Mouse (Mus musculus): ENCODE measurements around the gene Hacd3. TPM values are rescaled to one million over a fixed set of nuclear protein-coding genes. Genes with fewer than 3 reads are reported as not detected.
"Not testable (repeated sequence)": the region's sequence is repeated elsewhere in the genome, so short reads cannot be mapped to it uniquely, and the experiment has no call there.

The Hacd3 gene
- polyA plus RNA-seq, 1 experiment from 2014 or later: 66.5 TPM

- no peak for DNase-seq (ENCODE audit: low spot score)
- H3K27ac ChIP-seq (ENCODE audit: low read depth): no peak overlapping the region
- 78% methylated on average over 8 of the region's 8 CpGs for WGBS
Observed at GRCm38 (mm10) chr9:65010632-65011031, 10.9 kb downstream of the Hacd3 start.

DNA sequence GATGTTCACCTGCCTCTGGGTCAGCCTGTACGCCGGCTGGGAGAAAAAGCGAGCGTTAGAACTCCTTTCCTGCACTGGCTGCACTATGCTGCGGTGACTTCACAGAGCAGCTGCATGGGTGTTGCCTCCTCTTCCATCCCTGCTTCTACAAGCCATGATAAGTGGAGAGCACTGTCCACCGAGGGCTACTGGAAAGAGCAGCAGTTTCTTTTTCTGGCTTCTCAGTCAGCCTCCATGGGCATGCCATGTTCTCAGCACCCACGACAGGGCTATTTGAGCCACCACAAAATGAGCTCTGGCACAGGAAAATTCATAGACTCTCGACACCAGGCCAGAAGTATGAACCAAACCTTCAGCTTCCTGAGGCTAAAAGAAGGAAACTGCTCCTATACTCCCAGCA lies 15.8 kb downstream of the Hacd3 start:
- DNase-seq (ENCODE audit: low spot score) (no peak), ATAC-seq (replicated peaks; ENCODE audit: low FRiP score, low TSS enrichment, low read depth) (no peak)
- Histone ChIP-seq H3K4me3 (ENCODE audit: low read depth, low read length) (no peak overlapping the region), H3K36me3 (ENCODE audit: control insufficient read depth, insufficient read depth, low read length) (peaks cover 48% of the 10 kb centered on the region), H3K9ac (ENCODE audit: low read length) (no peak overlapping the region), H3K9me3 (ENCODE audit: control insufficient read depth, low read length) (no peaks in the 10 kb centered on the region), H3K4me2 (ENCODE audit: low read length) (no peak overlapping the region), H3K4me1 (replicated peaks; ENCODE audit: control insufficient read depth, insufficient read depth, low read length) (no peaks in the 10 kb centered on the region), H3K27ac (ENCODE audit: low read depth) (no peak overlapping the region), H3K27me3 (replicated peaks; ENCODE audit: control insufficient read depth, insufficient read depth, low read length) (no peaks in the 10 kb centered on the region)
- 97% methylated on average over 8 of the region's 8 CpGs for WGBS

More at GRCm38 (mm10) chr9:65010632-65011031, 10.9 kb downstream of the Hacd3 start:
- H3K4me3 ChIP-seq (ENCODE audit: low read depth, low read length): no peak overlapping the region
- H3K4me2 ChIP-seq (ENCODE audit: low read length): no peak overlapping the region
- H3K9me3 ChIP-seq (ENCODE audit: control insufficient read depth, low read length): no peaks in the 10 kb centered on the region
- no peak for ATAC-seq (replicated peaks; ENCODE audit: low FRiP score, low TSS enrichment, low read depth)
- peaks cover 14% of the 10 kb centered on the region for H3K36me3 ChIP-seq (ENCODE audit: control insufficient read depth, insufficient read depth, low read length)
- H3K27me3 ChIP-seq (replicated peaks; ENCODE audit: control insufficient read depth, insufficient read depth, low read length): no peaks in the 10 kb centered on the region
- H3K9ac ChIP-seq (ENCODE audit: low read length): no peak overlapping the region
- H3K4me1 ChIP-seq (replicated peaks; ENCODE audit: control insufficient read depth, insufficient read depth, low read length): no peaks in the 10 kb centered on the region

- no peaks in the 10 kb centered on the region for H3K4me1 ChIP-seq (replicated peaks; ENCODE audit: control insufficient read depth, insufficient read depth, low read length)
- ATAC-seq (replicated peaks; ENCODE audit: low FRiP score, low TSS enrichment, low read depth): no peak
- H3K9me3 ChIP-seq (ENCODE audit: control insufficient read depth, low read length): no peaks in the 10 kb centered on the region
- H3K4me2 ChIP-seq (ENCODE audit: low read length): no peak overlapping the region
- no peak overlapping the region for H3K9ac ChIP-seq (ENCODE audit: low read length)
- no peak overlapping the region for H3K27ac ChIP-seq (ENCODE audit: low read depth)
- peaks cover 71% of the 10 kb centered on the region for H3K36me3 ChIP-seq (ENCODE audit: control insufficient read depth, insufficient read depth, low read length)
- no peak overlapping the region for H3K4me3 ChIP-seq (ENCODE audit: low read depth, low read length)
- no peaks in the 10 kb centered on the region for H3K27me3 ChIP-seq (replicated peaks; ENCODE audit: control insufficient read depth, insufficient read depth, low read length)
- 75% methylated on average over 4 of the region's 4 CpGs for WGBS
- no peak for DNase-seq (ENCODE audit: low spot score)
Observed at GRCm38 (mm10) chr9:65001481-65001880, 20.0 kb downstream of the Hacd3 start.

DNA sequence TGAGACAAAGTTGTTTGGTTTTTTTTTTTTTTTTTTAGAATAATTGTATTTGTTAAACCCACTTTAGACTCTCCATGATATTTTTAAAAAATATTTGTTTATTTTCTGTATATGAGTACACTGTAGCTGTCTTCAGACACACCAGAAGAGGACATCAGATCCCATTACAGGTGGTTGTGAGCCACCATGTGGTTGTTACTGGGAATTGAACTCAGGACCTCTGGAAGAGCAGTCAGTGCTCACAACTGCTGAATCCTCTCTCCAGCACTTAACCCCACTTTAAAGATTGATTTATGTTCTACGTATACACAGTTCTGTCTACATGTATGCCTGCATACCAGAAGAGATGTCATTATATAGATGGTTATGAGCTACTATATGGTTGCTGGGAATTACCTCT lies 26.0 kb downstream of the Hacd3 start:
- not testable (repeated sequence) for H3K9me3 ChIP-seq (ENCODE audit: control insufficient read depth, low read length); ATAC-seq (replicated peaks; ENCODE audit: low FRiP score, low TSS enrichment, low read depth); H3K4me2 ChIP-seq (ENCODE audit: low read length); H3K4me1 ChIP-seq (replicated peaks; ENCODE audit: control insufficient read depth, insufficient read depth, low read length); DNase-seq (ENCODE audit: low spot score); H3K9ac ChIP-seq (ENCODE audit: low read length); H3K27me3 ChIP-seq (replicated peaks; ENCODE audit: control insufficient read depth, insufficient read depth, low read length); H3K27ac ChIP-seq (ENCODE audit: low read depth); H3K4me3 ChIP-seq (ENCODE audit: low read depth, low read length)
- 92% methylated on average over 1 of the region's 1 CpGs for WGBS
- peaks cover 55% of the 10 kb centered on the region for H3K36me3 ChIP-seq (ENCODE audit: control insufficient read depth, insufficient read depth, low read length)

DNA sequence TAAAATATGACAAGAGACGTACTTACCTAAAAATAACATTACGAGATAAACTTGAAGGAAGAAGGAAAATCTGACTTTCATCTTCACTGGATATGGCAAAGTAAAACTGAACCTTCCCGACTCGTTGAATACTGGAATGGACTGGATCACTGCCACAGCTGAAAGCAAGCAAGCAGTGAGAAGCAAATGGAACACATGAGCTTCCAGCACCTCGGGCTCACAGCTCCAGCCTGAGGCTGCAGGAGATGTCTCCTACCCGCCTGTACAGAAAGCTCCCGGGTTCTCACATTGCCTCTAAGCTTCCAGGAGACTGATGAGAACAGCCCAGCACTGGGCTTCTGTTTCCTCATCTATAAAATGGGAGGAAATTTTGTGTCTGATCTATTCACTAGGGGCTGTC lies 31.2 kb downstream of the Hacd3 start:
- H3K4me2 ChIP-seq (ENCODE audit: low read length): no peak overlapping the region
- WGBS: 84% methylated on average over 7 of the region's 7 CpGs
- ATAC-seq (replicated peaks; ENCODE audit: low FRiP score, low TSS enrichment, low read depth): no peak
- no peak overlapping the region for H3K27ac ChIP-seq (ENCODE audit: low read depth)
- H3K27me3 ChIP-seq (replicated peaks; ENCODE audit: control insufficient read depth, insufficient read depth, low read length): no peaks in the 10 kb centered on the region
- DNase-seq (ENCODE audit: low spot score): no peak
- no peak overlapping the region for H3K9ac ChIP-seq (ENCODE audit: low read length)
- H3K4me1 ChIP-seq (replicated peaks; ENCODE audit: control insufficient read depth, insufficient read depth, low read length): no peaks in the 10 kb centered on the region
- no peaks in the 10 kb centered on the region for H3K9me3 ChIP-seq (ENCODE audit: control insufficient read depth, low read length)
- no peak overlapping the region for H3K4me3 ChIP-seq (ENCODE audit: low read depth, low read length)
- peaks cover 69% of the 10 kb centered on the region for H3K36me3 ChIP-seq (ENCODE audit: control insufficient read depth, insufficient read depth, low read length)

DNA sequence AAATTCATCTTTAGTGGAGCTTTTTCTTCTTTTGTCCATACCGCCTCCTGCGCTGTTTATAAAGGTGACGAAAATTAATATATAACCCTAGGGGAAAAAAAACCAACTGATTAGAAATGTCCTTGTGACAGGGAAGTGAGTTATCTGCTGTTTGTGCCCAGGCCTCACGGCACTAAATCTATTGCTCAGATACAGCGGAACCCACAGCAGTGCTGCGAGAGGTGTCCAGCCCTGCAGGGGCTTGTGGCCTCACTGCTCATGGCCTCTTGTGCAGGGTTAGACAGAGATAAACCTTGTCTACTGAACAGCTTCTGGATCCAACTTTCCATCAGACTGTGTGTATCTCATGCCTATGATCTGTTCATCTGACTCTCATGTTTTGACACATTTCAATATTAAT lies 33.0 kb downstream of the Hacd3 start:
- Histone ChIP-seq H3K4me1 (replicated peaks; ENCODE audit: control insufficient read depth, insufficient read depth, low read length) (no peaks in the 10 kb centered on the region), H3K27ac (ENCODE audit: low read depth) (no peak overlapping the region), H3K4me3 (ENCODE audit: low read depth, low read length) (no peak overlapping the region), H3K4me2 (ENCODE audit: low read length) (no peak overlapping the region), H3K36me3 (ENCODE audit: control insufficient read depth, insufficient read depth, low read length) (peaks cover 83% of the 10 kb centered on the region), H3K9ac (ENCODE audit: low read length) (no peak overlapping the region), H3K27me3 (replicated peaks; ENCODE audit: control insufficient read depth, insufficient read depth, low read length) (no peaks in the 10 kb centered on the region), H3K9me3 (ENCODE audit: control insufficient read depth, low read length) (no peaks in the 10 kb centered on the region)
- 77% methylated on average over 6 of the region's 6 CpGs for WGBS
- ATAC-seq (replicated peaks; ENCODE audit: low FRiP score, low TSS enrichment, low read depth) (no peak), DNase-seq (ENCODE audit: low spot score) (no peak)

- no peak for DNase-seq (ENCODE audit: low spot score)
- Histone ChIP-seq H3K9me3 (ENCODE audit: control insufficient read depth, low read length) (no peaks in the 10 kb centered on the region), H3K4me3 (ENCODE audit: low read depth, low read length) (no peak overlapping the region), H3K9ac (ENCODE audit: low read length) (no peak overlapping the region), H3K27ac (ENCODE audit: low read depth) (no peak overlapping the region), H3K27me3 (replicated peaks; ENCODE audit: control insufficient read depth, insufficient read depth, low read length) (no peaks in the 10 kb centered on the region), H3K4me1 (replicated peaks; ENCODE audit: control insufficient read depth, insufficient read depth, low read length) (no peaks in the 10 kb centered on the region), H3K36me3 (ENCODE audit: control insufficient read depth, insufficient read depth, low read length) (peaks cover 80% of the 10 kb centered on the region), H3K4me2 (ENCODE audit: low read length) (no peak overlapping the region)
- no peak for ATAC-seq (replicated peaks; ENCODE audit: low FRiP score, low TSS enrichment, low read depth)
- WGBS: 95% methylated on average over 2 of the region's 2 CpGs
Observed at GRCm38 (mm10) chr9:64987651-64988050, 33.8 kb downstream of the Hacd3 start.

DNA sequence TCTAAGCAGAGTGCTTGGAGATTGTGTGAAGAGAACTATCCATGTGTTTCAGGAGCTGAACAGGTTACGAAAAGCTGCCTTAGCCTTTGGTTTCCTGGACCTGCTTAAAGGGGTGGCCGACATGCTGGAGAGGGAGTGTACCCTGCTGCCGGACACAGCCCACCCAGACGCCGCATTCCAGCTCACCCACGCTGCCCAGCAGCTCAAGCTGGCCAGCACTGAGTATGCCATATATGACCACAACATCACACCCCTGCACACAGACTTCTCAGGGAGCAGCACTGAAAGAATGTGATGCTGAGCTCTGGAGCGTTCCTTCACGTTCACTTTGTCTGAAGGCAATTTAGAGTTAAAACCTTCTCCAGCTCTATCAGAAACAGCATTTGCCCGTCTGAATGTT lies 35.7 kb downstream of the Hacd3 start:
- Histone ChIP-seq H3K4me1 (replicated peaks; ENCODE audit: control insufficient read depth, insufficient read depth, low read length) (no peaks in the 10 kb centered on the region), H3K36me3 (ENCODE audit: control insufficient read depth, insufficient read depth, low read length) (peaks cover 95% of the 10 kb centered on the region), H3K4me2 (ENCODE audit: low read length) (no peak overlapping the region), H3K9me3 (ENCODE audit: control insufficient read depth, low read length) (no peaks in the 10 kb centered on the region), H3K4me3 (ENCODE audit: low read depth, low read length) (no peak overlapping the region), H3K27ac (ENCODE audit: low read depth) (no peak overlapping the region), H3K9ac (ENCODE audit: low read length) (no peak overlapping the region), H3K27me3 (replicated peaks; ENCODE audit: control insufficient read depth, insufficient read depth, low read length) (no peaks in the 10 kb centered on the region)
- DNase-seq (ENCODE audit: low spot score): no peak
- ATAC-seq (replicated peaks; ENCODE audit: low FRiP score, low TSS enrichment, low read depth): no peak
- WGBS: 84% methylated on average over 9 of the region's 9 CpGs

- no peaks in the 10 kb centered on the region for H3K4me1 ChIP-seq (replicated peaks; ENCODE audit: control insufficient read depth, insufficient read depth, low read length)
- no peak overlapping the region for H3K4me2 ChIP-seq (ENCODE audit: low read length)
- no peaks in the 10 kb centered on the region for H3K27me3 ChIP-seq (replicated peaks; ENCODE audit: control insufficient read depth, insufficient read depth, low read length)
- H3K36me3 ChIP-seq (ENCODE audit: control insufficient read depth, insufficient read depth, low read length): peaks cover 94% of the 10 kb centered on the region
- ATAC-seq (replicated peaks; ENCODE audit: low FRiP score, low TSS enrichment, low read depth): no peak
- H3K9ac ChIP-seq (ENCODE audit: low read length): no peak overlapping the region
- DNase-seq (ENCODE audit: low spot score): no peak
- H3K27ac ChIP-seq (ENCODE audit: low read depth): no peak overlapping the region
- H3K4me3 ChIP-seq (ENCODE audit: low read depth, low read length): no peak overlapping the region
- WGBS: 71% methylated on average over 8 of the region's 8 CpGs
- no peaks in the 10 kb centered on the region for H3K9me3 ChIP-seq (ENCODE audit: control insufficient read depth, low read length)
Observed at GRCm38 (mm10) chr9:64985037-64985794, 36.3 kb downstream of the Hacd3 start.
